Mouse (Mus musculus): Measurements from ENCODE around the gene Klk12. TPM values are rescaled to one million over a fixed set of nuclear protein-coding genes. Genes with fewer than 3 reads are reported as not detected.

Klk12 gene
- polyA plus RNA-seq, 1 experiment = not detected

GRCm38 (mm10) chr7:43780746-43781145, 12.0 kb downstream of the Klk12 start, which contains the start of gene Klk10:
Klk10 (plus strand) TSS chr7:43781035.
- H3K36me3 ChIP-seq (ENCODE audit: control insufficient read depth, insufficient read depth, low read length) = no peaks in the 10 kb centered on the region
- 0 out of 2 replicates have a peak, but pooled peaks cover 2% of the 10 kb centered on the region for H3K4me1 ChIP-seq (ENCODE audit: control insufficient read depth, insufficient read depth, insufficient read length, low read length)
- H3K4me3 ChIP-seq (ENCODE audit: low read depth, low read length) = no peak within 1 kb of the TSS
- no peak for TF ChIP-seq CTCF (IDR thresholded peaks at IDR 0.05; ENCODE audit: extremely low read depth, insufficient read length, insufficient replicate concordance, low read depth, low read length)
- no peak for TF ChIP-seq POLR2A (IDR thresholded peaks at IDR 0.05; ENCODE audit: low read depth, low read length)
- H3K27me3 ChIP-seq (ENCODE audit: control insufficient read depth, insufficient read depth, low read length) = no peaks in the 10 kb centered on the region
- 22% methylated on average over 5 of the region's 5 CpGs for WGBS
- H3K27ac ChIP-seq (ENCODE audit: insufficient read depth, low read depth, low read length) = no peak within 1 kb of the TSS

GRCm38 (mm10) chr7:43781541-43781940, 12.8 kb downstream of the Klk12 start:
- Histone ChIP-seq H3K36me3 (ENCODE audit: control insufficient read depth, insufficient read depth, low read length) (no peaks in the 10 kb centered on the region), H3K27ac (ENCODE audit: insufficient read depth, low read depth, low read length) (no peak overlapping the region), H3K4me1 (ENCODE audit: control insufficient read depth, insufficient read depth, insufficient read length, low read length) (0 out of 2 replicates have a peak, but pooled peaks cover 2% of the 10 kb centered on the region), H3K27me3 (ENCODE audit: control insufficient read depth, insufficient read depth, low read length) (no peaks in the 10 kb centered on the region), H3K4me3 (ENCODE audit: low read depth, low read length) (no peak overlapping the region)
- TF ChIP-seq CTCF (IDR thresholded peaks at IDR 0.05; ENCODE audit: extremely low read depth, insufficient read length, insufficient replicate concordance, low read depth, low read length) = no peak
- no peak for TF ChIP-seq POLR2A (IDR thresholded peaks at IDR 0.05; ENCODE audit: low read depth, low read length)
- 89% methylated on average over 11 of the region's 11 CpGs for WGBS

- Histone ChIP-seq H3K27ac (ENCODE audit: insufficient read depth, low read depth, low read length) (no peak overlapping the region), H3K4me1 (ENCODE audit: control insufficient read depth, insufficient read depth, insufficient read length, low read length) (0 out of 2 replicates have a peak, but pooled peaks cover 2% of the 10 kb centered on the region), H3K36me3 (ENCODE audit: control insufficient read depth, insufficient read depth, low read length) (no peaks in the 10 kb centered on the region), H3K27me3 (ENCODE audit: control insufficient read depth, insufficient read depth, low read length) (no peaks in the 10 kb centered on the region), H3K4me3 (ENCODE audit: low read depth, low read length) (peak overlapping the region; percentile 46)
- WGBS = 10% methylated on average over 36 of the region's 36 CpGs
- TF ChIP-seq CTCF (IDR thresholded peaks at IDR 0.05; ENCODE audit: extremely low read depth, insufficient read length, insufficient replicate concordance, low read depth, low read length) (peak; percentile 81; the same call in 1 of the 2 replicates), POLR2A (IDR thresholded peaks at IDR 0.05; ENCODE audit: low read depth, low read length) (no peak)
These were observed 13.9 kb downstream of the Klk12 start for GRCm38 (mm10) chr7:43782275-43783265.

GRCm38 (mm10) chr7:43785286-43785685, 16.6 kb downstream of the Klk12 start:
- Histone ChIP-seq H3K27me3 (ENCODE audit: control insufficient read depth, insufficient read depth, low read length) (no peaks in the 10 kb centered on the region), H3K36me3 (ENCODE audit: control insufficient read depth, insufficient read depth, low read length) (no peaks in the 10 kb centered on the region), H3K27ac (ENCODE audit: insufficient read depth, low read depth, low read length) (no peak overlapping the region), H3K4me1 (ENCODE audit: control insufficient read depth, insufficient read depth, insufficient read length, low read length) (0 out of 2 replicates have a peak, but pooled peaks cover 2% of the 10 kb centered on the region), H3K4me3 (ENCODE audit: low read depth, low read length) (no peak overlapping the region)
- TF ChIP-seq POLR2A (IDR thresholded peaks at IDR 0.05; ENCODE audit: low read depth, low read length) (no peak), CTCF (IDR thresholded peaks at IDR 0.05; ENCODE audit: extremely low read depth, insufficient read length, insufficient replicate concordance, low read depth, low read length) (no peak)
- WGBS = 68% methylated on average over 1 of the region's 1 CpGs

- Histone ChIP-seq H3K36me3 (ENCODE audit: control insufficient read depth, insufficient read depth, low read length) (no peaks in the 10 kb centered on the region), H3K4me1 (ENCODE audit: control insufficient read depth, insufficient read depth, insufficient read length, low read length) (no peaks in the 10 kb centered on the region), H3K4me3 (ENCODE audit: low read depth, low read length) (no peak overlapping the region), H3K27ac (ENCODE audit: insufficient read depth, low read depth, low read length) (no peak overlapping the region), H3K27me3 (ENCODE audit: control insufficient read depth, insufficient read depth, low read length) (no peaks in the 10 kb centered on the region)
- no peak for TF ChIP-seq POLR2A (IDR thresholded peaks at IDR 0.05; ENCODE audit: low read depth, low read length)
- TF ChIP-seq CTCF (IDR thresholded peaks at IDR 0.05; ENCODE audit: extremely low read depth, insufficient read length, insufficient replicate concordance, low read depth, low read length) = no peak
- 81% methylated on average over 3 of the region's 3 CpGs for WGBS
These were observed 19.4 kb downstream of the Klk12 start for GRCm38 (mm10) chr7:43788096-43788495.

GRCm38 (mm10) chr7:43789295-43789694, 20.6 kb downstream of the Klk12 start:
- H3K4me3 ChIP-seq (ENCODE audit: low read depth, low read length) = no peak overlapping the region
- no peaks in the 10 kb centered on the region for H3K36me3 ChIP-seq (ENCODE audit: control insufficient read depth, insufficient read depth, low read length)

GRCm38 (mm10) chr7:43791591-43791990, 22.9 kb downstream of the Klk12 start, which contains the start of gene Klk9:
Klk9 (plus strand) TSS chr7:43791891.
- Histone ChIP-seq H3K4me1 (ENCODE audit: control insufficient read depth, insufficient read depth, insufficient read length, low read length) (no peaks in the 10 kb centered on the region), H3K27me3 (ENCODE audit: control insufficient read depth, insufficient read depth, low read length) (peaks cover 5% of the 10 kb centered on the region; the same call in 1 of the 2 replicates), H3K4me3 (ENCODE audit: low read depth, low read length) (no peak within 1 kb of the TSS), H3K36me3 (ENCODE audit: control insufficient read depth, insufficient read depth, low read length) (no peaks in the 10 kb centered on the region), H3K27ac (ENCODE audit: insufficient read depth, low read depth, low read length) (no peak within 1 kb of the TSS)
- WGBS = 66% methylated on average over 7 of the region's 7 CpGs
- TF ChIP-seq POLR2A (IDR thresholded peaks at IDR 0.05; ENCODE audit: low read depth, low read length) (no peak), CTCF (IDR thresholded peaks at IDR 0.05; ENCODE audit: extremely low read depth, insufficient read length, insufficient replicate concordance, low read depth, low read length) (no peak)

More at GRCm38 (mm10) chr7:43789295-43789694, 20.6 kb downstream of the Klk12 start:
- Histone ChIP-seq H3K27me3 (ENCODE audit: control insufficient read depth, insufficient read depth, low read length) (no peaks in the 10 kb centered on the region), H3K27ac (ENCODE audit: insufficient read depth, low read depth, low read length) (no peak overlapping the region), H3K4me1 (ENCODE audit: control insufficient read depth, insufficient read depth, insufficient read length, low read length) (no peaks in the 10 kb centered on the region)
- TF ChIP-seq CTCF (IDR thresholded peaks at IDR 0.05; ENCODE audit: extremely low read depth, insufficient read length, insufficient replicate concordance, low read depth, low read length) = no peak
- TF ChIP-seq POLR2A (IDR thresholded peaks at IDR 0.05; ENCODE audit: low read depth, low read length) = no peak
- 50% methylated on average over 2 of the region's 2 CpGs for WGBS
